Mouse (Mus musculus) retina, postnatal 7 days (tissue): Measurements from ENCODE around the gene Coro1b.

Experiments used
- DNase-seq: peaks from one replicate; pipeline ENCODE4 v3.0.0-alpha.2; 2012; ENCODE audit warnings: low read depth, low spot score

Coro1b gene

GRCm38 (mm10) chr19:4142416-4143173, 5.8 kb upstream of the Coro1b start:
- DNase-seq, result no peak

DNA sequence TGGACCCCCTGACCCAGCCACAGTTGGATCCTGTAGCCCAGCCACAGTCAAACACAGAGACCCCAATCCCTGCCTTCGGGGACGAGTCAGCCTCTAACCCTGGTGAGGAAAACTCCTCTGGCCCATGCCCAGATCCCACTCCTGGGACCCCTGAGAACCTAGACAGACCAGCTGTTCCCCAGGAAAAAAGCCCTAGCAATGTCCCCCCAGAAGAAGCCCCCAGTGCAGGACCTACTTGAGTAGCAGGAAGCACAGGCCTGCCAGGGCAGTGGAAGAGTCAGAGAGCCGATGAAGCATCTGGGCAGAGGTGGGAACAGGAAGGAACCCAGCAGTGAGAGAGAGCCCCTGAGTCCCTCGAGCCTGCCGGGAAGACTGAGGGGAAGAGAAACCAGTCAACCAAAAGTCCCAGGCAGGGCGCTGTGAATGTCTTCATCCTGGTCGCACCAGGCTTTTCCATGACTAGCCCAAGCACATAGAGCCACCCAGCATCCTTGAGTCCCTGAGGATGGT, 4.6 kb upstream of the Coro1b start, which contains the start of gene Cabp4:
Gene Cabp4, minus strand, starts transcription at position 275 of the 510 bp plus-strand sequence.
- no peak for DNase-seq

DNA sequence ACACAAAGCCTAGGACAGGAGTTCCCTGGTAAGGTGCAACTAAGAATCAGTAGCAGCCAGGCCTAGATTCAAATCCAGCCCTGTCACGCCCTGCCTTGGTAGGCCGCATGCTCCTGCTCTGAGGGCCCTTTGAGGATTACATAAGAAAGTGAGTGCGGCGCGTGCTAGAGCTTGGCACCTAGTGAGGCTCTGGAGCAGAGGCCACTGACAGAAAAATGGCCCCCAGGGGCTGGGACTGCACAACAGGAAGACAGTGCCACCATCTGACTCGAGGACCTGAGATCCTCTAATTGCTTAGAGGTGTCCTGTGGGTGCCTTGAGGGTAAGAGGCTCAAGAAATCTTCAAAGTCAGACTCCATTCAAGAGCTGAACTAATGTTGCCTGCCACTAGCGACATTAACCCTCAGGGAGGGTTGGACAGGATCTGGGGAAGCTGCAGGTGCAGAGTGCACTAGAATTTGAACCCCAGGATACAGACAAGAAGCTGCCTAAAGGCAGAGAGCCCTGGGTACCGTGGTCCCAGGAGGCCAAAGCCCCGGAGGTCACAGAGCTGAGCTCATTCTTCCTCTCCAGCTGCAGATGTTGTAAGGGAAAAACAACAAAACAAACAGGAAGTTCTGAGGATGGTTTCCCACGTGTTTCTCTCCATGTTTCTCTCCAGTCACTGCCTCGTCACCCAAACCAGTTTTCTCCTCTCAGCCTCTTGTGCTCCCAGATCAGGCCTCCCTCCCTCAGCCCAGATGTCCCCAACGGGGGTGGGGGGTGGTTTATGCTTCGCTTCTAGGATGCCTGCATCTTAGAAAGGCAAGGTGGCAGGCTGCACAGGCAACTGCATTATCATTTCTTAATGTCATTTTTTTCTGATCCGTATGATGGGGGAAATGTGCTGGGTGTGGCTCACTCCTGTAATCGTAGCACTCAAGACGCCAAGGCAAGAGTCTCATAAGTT, 3.6 kb upstream of the Coro1b start:
- DNase-seq, result no peak

GRCm38 (mm10) chr19:4145936-4146335, 2.5 kb upstream of the Coro1b start:
- DNase-seq, result no peak

DNA sequence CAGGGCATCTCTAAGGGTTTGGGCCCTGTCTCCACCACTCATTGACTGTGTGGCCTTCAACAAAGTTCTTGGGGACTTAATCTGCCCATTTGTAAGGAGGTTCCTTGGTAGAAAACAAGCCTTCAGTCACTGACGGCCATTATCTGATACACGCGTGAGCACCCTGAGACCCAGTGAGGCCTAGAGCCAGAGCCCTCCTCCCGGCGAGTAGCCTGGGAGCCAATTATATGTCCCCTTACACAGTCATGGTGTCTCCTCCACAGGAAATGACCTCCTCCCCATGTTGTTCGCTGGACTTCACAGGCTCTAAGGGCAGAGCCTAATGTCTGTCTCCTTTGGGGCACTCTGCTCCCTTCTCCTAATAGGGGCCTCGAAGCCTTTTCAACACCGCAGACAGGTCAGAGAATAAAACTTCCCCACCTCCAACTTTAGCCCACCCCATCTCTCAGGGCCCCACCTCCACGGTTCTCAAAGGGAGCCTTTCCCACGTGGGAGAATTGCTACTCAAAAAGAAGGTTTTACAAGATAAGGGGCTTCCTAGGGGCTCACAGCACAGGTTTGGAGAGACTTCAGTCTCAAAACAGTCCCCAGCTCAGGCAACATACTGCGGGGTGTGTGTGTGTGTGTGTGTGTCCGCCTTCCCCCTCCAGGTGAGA, 1.9 kb upstream of the Coro1b start:
- no peak for DNase-seq

GRCm38 (mm10) chr19:4147022-4147405, 1.4 kb upstream of the Coro1b start:
- no peak for DNase-seq

GRCm38 (mm10) chr19:4147782-4148490, 483 bp upstream of the Coro1b start:
- no peak for DNase-seq

DNA sequence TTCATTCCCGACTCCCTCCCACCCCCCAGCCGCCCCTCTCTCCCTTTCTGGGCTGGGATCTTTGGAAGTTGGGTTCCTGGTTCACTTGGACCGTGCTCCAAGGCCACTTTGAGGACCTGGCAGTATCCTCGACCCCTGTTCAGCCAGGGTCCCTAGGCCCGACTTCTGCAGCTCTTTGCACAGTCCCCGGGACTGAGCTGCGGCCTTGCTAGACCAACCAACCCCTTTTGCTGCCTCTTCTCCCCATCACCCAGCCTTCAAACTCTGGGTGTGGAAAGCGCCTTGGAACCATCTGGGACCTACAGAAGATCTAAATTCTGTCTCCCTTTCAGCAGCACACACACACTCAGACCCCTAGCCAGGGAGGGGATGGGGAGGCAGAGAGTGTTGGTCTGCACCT, 400 bp downstream of the Coro1b start:
- DNase-seq, result no peak

GRCm38 (mm10) chr19:4149283-4149682, 864 bp downstream of the Coro1b start:
- no peak for DNase-seq

DNA sequence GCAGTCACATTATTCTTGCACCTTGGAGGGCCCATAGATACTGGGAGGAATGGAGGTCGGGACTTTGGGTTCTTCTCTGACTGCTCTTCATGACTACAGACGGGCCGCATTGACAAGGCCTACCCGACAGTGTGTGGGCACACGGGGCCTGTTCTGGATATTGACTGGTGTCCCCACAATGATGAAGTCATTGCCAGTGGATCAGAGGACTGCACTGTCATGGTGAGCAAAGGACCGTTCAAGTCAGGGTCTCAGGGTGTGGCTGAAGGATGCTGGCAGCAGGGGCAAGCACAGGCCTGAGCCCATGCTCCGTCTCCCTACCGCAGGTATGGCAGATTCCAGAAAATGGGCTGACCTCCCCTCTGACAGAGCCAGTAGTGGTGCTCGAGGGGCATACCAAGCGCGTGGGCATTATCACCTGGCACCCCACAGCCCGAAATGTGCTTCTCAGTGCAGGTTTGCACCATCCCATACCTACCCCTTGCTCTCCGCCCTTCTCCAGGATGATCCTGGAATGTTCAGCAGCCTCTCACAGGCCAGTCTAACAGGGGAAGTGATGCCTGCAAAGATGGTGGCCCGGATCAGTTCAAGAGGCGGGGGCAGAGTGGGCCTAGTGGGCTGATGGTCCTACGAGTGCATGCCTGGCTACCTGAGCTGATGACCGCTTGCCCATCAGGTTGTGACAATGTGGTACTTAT, 1.5 kb downstream of the Coro1b start:
- no peak for DNase-seq

GRCm38 (mm10) chr19:4150567-4151487, 2.4 kb downstream of the Coro1b start:
- DNase-seq, result no peak

- no peak for DNase-seq
Measured at GRCm38 (mm10) chr19:4151488-4151860, 3.1 kb downstream of the Coro1b start.

- DNase-seq, result no peak
Measured at GRCm38 (mm10) chr19:4151898-4152297, 3.5 kb downstream of the Coro1b start.

GRCm38 (mm10) chr19:4152445-4153231, 4.2 kb downstream of the Coro1b start:
- no peak for DNase-seq

DNA sequence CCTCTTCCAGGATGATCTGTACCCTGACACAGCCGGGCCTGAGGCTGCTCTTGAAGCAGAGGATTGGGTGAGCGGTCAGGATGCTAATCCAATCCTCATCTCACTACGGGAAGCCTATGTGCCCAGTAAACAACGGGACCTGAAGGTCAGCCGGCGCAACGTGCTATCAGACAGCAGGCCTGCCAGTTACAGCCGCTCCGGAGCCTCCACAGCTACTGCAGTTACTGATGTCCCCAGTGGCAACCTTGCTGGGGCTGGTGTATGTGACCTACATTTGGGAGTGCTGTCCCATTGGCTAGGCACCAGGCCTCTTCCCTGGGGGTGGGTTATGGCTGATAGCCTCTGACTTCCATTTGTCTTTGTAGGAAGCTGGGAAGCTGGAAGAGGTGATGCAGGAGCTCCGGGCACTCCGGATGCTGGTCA, 4.8 kb downstream of the Coro1b start, which contains the start of gene Ptprcap:
Gene Ptprcap, plus strand, starts transcription at position 373 of the 423 bp plus-strand sequence.
- DNase-seq, result no peak

DNA sequence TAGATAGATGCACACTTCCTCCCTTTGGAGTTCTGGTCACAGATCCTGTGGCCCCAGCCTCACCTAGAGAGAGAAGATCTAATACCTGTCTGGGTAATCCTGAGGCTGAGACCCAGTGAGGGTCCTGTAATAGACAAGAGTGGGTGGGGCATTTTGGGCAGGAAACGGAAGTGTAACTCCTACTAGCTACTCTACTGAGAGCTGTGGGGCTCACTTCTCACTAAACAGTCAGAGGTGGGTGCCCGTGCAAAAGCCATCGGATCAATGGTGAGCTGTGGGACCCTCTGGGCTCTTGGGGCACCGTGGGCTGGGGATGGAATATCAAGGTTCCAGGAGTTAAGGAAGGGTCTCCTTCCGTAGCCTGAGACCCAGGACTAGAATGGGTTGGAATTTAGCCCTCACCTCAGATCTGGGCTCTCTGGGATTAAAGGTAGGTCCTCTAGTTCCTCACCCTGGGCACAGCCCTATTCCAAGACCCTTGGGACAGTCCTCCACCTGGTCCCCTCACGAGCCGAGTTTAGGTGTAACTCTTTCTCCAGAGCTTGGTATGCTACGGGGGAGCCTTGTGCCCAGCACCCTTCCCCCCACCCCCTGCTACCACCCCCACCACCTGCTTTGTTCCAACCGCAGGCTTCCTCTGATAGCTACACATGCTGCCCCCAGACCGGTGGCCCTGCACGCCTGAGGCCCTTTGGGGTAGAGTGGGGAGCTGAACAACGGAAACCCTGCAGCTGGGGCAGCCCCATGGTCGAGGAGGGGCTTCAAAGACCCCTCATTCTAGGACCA, 6.2 kb downstream of the Coro1b start:
- no peak for DNase-seq

DNA sequence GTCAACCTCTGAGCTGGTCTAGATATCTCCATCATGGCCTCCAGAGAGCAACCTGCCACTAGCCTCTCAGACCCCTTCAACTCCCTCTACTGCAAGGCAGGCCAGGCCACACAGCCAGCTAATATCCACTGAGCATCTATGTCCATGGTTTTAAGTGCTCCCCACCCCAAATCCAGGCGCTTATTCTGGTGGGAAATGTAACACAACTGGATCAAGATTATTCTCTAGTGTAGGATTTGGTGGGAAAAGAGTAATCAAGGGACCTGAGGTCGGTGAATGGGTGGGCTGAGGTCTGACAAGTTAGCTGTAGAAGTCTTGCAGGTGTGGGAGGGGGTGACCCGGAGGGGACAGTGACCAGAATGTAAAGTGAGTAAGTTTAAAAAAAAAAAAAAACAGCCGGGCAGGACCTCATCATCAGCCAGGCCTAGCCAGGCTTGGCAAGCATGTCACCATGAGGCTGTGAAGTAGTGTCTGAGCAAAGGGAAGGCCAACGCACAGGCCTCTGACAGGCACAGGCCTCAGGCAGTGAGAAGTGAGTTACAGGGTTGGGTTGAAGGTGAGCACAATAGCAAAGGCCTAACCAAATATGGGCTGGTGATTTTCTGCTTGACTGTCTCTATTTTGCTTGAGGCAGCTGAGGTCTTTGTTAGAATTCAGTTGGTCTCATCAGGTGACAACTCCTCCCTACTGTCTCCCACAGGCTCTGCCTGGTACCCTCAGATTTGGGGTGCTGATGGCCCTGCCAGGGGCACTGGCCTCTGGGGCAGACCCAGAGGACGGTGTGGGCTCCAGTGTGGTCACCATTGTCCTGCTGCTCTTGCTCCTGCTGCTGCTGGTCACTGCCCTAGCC, 7.0 kb downstream of the Coro1b start:
- no peak for DNase-seq
